Mouse (Mus musculus) monocyte, adult 5-6 weeks (primary cell): ENCODE measurements around the gene Marveld2. TPM values are rescaled to one million over a fixed set of nuclear protein-coding genes. Genes with fewer than 3 reads are reported as not detected.

Experiments used
- ATAC-seq: fragments of 153-309, 156-312 bp; replicated peaks from 2 replicates; pipeline ENCODE4 v1.8.0; 2017; ENCODE audit warnings: mild to moderate bottlenecking; ENCODE audit not compliant: low TSS enrichment, insufficient number of reproducible peaks, severe bottlenecking, poor library complexity, low FRiP score
- total RNA-seq: library from RNA; stranded (forward); fragments of 200-1000, 200-491, 200-594 nt; gene quantifications from 3 replicates; pipeline ENCODE4 v1.2.3, GENCODE M21; 2017

Marveld2 gene
- total RNA-seq = 0.86 to 3.1 TPM (median 2.8 TPM) in 3 replicates

DNA sequence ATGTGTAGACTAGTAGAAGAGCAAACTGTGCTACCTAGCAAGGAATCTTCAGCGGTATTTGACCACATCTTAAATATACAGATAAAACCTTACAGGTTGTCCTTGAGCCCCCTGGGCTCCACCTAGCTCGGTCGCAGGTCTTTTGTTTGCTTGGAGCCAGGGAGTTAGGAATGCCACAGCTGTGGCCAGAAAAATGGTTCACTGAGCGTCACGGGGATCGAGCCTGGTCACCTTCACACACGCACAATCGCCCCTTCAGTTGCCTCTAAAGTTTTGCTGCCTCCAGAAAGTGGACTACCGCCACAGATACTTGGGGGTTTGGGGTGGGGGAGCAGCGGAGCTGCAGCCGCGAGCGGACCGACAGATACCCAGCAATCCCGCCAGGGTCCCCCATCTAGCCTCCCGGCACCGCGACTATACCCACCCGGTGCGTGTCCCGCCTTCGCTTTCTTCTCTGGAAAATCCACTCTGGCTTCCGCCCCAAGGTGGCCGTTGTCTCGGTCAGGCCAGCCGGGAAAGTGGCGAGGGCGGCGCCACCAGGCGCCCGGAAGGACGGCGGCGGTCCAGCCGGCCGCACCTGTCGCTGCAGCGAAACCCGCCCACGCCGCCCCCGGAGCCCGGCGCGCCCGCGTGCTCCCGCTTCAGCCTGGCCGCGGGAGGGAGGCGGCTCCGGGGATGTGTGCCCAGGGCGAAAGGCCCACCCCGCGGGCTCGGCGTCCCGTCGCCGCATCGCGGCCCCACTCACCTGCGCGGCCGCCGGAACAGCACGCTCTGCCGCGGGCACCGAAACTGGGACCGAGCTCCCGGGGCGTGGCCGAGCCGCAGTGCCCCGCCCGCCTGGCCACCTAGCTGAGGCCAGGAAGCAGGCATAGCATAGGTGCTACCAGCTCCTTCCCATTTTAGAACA lies at the start of gene Marveld2:
Marveld2 (minus strand) TSS at position 791 of the 907 bp plus-strand sequence.
- 0 out of 2 replicates have a peak, but pooled peaks have one; percentile 31 for ATAC-seq

DNA sequence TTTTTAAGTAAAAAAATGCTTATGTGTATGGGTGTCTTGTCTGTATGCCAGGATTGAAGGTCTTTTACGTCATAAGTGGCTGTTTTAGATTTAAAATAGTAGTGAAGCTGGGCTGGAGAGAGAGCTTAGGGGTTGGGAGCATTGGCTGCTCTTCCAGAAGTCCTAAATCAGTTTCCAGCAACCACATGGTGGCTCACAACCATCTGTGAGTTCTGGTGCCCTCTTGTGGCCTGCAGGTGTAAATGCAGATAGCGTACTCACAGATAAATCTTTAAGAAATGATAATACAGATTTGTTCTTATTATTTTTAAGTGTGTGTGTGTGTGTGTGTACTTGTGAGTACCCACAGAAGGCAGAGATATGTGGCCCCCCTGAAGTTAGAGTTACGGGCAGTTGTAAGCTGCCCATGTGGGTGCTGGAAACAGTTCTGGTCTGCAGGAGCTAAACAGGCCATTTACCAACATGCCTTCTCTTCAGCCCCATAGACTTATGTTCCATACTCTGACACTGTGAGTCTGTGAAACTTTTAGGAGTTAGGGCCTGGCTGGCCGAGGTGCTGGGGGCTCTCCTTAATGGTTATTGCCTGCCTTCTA lies 43.2 kb upstream of the Marveld2 start:
- ATAC-seq = peak; percentile 63; the same call in 1 of the 2 replicates

DNA sequence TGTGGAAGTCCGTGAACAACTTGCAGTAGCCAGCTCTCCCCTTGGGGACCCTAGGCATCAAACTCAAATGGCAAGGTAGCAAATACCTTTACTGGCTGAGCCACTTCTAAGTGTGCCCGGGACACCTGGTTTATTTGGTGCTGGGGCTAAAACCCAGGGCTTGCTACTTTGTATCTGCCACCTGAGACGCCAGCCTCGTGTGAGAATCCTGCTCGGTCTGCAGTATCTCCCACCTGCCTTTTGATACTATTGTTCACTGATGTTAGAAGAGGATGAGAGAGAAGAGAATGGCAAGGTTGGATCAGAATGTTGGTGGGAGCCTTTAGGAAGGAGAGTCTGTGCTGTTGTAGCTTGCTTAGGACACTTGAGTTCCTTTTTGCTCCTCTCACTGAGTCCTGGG lies 41.3 kb upstream of the Marveld2 start:
- no peak for ATAC-seq

DNA sequence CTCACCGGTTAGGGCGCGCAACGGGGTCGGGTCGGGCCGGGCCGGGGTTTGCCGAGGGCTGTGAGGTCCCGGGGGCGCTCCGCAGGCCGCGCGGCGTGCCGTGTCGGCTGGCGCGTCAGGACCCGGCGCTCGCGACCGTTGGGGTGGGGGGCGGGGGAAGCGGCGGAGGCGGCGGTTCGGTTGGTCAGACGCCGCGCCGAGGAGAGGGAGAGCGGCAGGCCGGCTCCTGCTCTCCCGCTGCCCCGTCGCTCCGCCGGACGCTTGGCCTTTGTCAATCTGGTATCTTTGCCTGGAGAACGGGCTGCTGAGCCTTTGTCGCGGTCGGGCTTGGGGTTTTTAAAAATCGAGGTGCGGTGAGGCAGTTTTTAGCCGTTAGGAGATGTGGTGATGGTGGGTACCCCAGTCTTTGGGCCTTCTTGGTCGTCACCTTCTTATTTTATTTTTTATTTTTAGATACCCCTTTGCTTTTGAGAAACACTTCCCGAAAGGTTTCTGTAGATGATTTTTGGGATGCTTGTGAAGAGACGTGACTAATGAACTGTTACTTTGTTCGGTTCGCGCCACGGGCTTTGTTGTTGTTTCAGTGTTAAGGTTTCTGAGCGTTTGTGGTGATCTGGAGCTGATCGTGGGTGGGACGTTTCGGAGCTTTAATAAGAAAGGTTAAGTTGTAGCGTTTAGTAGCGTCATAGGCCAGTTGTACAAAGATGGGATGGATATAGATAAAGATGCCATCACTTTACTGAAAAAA lies 34.8 kb upstream of the Marveld2 start, which contains the start of gene Taf9:
Taf9 (plus strand) TSS at position 141 of the 748 bp plus-strand sequence.
- ATAC-seq = peak; percentile 10; the same call in 1 of the 2 replicates

DNA sequence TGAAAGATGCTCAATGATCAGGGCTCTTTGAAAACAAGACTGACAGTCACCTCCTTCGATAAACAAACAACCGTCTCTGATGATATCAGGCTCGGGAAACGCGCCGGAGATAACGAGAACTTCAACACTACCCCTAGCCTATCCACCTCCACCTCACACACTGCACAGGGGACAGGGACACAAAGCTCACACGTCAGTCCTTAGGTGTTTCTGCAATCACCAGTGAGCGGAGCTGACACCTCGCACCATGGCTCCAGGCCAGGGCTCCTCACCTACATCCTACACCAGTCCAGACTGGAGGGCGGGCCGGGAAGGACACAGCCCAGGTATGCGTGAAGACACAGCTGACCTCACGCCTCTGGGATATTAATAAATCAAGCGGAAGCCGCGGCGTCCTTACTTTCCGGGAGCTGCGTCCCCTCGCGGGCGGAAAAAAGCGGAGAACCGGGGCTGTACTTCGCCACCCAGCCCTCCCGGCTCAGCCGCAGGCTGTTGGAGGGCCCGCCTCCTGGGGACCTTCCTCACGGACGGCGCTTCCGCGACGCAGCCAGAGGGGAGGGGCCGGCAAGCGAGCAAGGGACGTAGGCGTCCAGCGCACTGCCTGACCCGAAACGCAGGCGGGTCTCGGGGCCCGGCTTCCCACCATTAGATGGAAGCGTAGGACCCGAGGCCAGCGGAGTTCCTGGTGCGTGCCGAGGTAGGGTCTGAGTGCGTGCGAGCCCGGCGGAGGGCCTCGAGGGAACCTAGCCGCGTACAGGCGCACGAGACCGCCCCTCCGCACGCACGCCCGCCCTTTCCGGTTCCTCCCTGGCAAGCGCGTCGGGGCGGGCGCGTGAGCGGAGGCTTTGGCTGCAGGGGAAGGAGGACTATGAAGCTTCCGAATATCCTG lies 34.0 kb upstream of the Marveld2 start, which contains the start of the genes Ak6 and Rad17:
Ak6 (plus strand) TSS at position 430 of the 889 bp plus-strand sequence.
Rad17 (minus strand) TSS at position 502 of the 889 bp plus-strand sequence.
- ATAC-seq = peak; percentile 89

DNA sequence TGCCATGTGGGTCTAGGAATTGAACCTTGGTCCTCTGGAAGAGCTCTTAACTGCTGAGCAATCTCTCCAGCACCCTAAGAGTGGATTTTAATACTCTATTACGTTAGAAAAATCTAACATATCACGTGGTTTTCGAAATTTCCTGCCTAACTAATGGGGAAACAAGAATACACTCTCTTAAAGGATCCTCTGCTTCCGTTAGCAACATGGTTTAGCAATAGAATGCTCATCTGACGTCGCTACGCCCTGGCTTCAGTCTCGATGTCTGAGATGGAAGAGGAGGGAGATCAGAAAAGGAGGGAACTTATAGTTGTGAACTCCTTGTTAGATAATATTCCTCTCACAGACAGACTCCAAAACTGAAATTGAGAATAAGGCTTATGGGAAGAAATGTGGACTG lies 31.5 kb upstream of the Marveld2 start:
- ATAC-seq = no peak

DNA sequence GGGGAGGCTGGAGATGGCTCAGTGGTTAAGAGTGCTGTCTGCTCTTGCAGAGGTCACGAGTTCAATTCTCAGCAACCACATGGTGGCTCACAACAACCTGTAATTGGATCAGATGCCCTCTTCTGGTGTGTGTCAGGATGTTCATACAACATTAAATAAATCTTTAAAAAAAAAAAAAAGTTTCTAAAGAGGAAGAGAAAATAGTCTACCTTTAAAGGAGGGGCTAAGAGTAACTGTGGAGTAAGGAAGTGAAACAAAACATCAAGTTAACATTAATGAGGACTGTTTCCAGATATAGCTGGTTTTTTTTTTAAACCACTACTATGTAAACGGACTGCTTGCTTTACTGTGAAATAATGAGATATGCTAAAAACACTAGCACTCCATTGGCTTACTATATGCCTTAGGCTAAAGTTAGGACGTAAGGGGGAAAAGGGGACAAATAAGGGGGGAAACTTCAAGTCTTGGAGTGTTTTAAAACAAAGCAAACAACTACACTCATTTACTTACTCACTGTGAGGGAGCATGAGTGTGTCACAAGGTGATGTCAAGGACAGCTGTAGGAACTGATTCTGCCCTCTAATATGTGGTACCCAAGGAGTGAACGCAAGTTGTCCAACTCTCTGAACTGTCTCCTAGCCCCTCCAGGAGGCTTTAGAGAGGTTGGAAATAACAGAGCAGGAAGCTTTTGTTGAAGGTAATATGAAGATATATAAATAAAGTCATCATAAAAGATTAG lies 25.9 kb upstream of the Marveld2 start:
- ATAC-seq = peak; percentile 87

DNA sequence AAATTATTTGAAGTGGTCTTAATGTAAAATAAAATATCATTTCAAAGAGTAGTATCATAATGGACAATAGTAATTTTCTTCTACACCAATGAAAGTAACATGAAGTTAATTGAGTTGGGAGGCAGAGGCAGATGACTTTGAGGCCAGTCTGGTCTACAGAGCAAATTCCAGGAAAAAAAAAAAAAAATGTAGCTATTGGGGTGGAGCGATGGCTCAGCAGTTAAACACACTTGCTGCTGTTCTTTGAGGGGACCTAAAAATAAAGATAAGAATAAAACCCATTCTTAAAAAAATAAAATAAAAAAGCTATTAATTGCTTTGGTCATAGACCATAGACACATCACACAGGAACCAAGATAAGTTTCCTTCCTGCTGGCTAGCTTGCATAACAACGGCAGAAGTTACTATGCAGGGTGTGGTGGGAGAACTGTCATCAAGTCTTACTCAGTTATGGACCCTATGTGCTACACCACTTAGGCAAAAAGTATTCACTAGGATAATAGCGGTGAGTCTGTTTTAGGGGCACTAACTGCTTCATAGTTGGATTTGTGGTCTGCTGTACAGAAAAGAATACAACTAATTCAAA lies 17.4 kb upstream of the Marveld2 start:
- ATAC-seq = no peak

DNA sequence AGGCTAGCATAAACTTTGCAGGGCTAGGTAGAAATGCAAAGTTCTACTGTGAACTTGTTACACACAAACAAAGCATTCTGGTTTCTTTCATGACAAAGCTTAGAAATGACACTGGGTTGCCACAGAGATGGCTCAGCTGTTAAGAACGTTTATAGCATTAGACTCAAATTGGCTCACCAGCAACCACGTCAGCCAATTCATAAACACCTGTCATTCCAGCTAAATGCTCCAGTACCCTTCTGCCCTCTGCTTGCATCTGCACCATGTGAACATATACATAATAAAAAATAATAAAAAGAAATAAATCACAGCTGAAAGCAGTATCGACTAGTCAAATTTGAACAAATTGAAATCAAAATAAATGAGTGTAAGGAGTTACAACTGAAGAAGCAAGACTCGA lies 5.5 kb upstream of the Marveld2 start:
- ATAC-seq = no peak

DNA sequence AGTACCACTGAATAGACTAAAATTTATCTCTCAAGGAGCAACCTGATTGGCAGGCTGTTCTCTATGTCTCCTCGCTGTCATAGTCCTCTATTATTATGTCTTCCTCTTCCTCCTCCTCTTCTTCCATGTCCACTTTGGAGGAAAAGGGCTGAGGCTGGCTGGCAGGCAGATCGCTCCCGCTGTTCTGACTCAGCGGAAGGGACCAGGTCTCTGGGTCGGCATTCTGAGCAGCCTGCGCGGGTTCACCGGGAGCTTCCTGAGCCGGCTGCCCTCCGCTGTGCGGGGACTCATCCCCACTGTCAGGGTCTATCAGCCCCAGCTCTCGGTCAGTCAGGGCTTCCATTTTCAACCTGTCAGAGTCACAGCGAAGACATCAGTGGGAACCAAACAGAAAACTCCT lies 812 bp upstream of the Marveld2 start:
- ATAC-seq = no peak

DNA sequence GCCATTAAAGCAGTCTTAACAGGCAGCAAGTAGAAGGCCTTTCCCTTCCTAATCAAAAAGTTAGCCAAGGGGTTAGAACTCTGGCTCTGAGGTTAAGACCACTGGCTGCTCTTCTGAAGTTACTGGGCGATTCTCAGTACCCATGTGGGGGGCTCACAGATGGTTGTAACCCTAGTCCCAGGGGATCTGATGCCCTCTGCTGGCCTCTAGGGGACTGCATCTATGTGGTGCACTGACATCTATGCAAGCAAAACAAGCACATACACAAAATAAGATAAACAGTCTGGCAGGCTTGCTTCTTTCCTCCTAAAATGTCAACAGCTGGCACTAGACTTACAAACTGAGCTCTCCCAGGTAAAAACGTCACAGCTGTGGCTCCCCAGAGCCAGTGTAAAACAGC lies 3.9 kb downstream of the Marveld2 start:
- ATAC-seq = no peak

DNA sequence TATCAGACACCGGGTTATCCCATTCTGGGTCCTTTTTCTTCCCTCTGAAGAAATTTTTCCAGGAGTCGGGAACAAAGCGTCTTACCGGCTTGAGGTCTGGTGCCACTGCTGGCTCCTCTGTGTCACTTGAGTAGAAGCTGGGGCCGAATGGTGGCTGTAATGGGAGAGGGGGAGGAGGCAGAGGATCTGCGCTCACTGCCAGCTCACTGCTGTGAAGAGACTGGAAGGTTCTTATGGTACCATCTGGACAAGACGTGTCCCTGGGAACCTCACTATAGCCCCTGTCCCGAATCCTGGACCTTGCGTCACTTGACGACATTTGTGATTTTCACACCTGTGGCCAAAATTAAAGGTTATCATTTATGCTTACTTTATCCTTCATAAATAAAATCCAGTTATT lies 4.5 kb downstream of the Marveld2 start:
- no peak for ATAC-seq

DNA sequence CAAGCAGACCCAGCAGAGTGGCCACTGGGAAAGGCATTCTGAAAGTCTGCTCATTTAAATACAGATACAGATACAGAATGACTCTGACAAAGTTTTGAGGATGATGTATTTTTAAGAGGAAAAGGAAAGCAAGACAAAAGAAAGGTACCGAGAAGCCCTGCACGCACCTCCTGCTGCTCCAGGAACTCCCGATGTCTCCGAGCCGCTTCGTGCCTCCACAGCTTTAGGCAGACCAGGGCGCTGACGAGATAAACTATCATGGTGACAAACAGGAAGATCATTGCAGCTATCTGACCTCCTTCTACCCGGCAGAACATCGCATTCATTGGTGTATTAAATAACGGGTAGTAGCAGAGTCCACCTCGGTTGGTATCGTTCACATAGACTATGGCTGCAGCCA lies 5.5 kb downstream of the Marveld2 start:
- no peak for ATAC-seq

DNA sequence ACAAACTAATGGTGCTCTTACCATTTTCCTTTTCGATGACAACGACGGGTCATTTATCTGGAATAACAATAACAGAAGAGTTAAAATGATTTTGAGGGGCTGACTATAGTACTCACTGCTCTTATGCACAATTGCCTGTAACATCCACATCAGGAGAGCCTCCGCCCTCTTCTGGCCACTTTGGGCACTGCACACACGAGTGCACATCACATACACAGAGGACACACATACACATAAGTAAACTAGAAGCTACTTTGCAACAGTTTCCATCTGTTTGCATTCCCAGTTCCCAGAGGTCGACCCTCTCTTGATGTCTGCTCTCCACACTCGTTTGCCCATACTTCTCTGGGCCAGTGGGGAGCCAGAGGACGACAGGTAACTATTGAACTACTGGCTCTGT lies 9.0 kb downstream of the Marveld2 start:
- ATAC-seq = no peak

DNA sequence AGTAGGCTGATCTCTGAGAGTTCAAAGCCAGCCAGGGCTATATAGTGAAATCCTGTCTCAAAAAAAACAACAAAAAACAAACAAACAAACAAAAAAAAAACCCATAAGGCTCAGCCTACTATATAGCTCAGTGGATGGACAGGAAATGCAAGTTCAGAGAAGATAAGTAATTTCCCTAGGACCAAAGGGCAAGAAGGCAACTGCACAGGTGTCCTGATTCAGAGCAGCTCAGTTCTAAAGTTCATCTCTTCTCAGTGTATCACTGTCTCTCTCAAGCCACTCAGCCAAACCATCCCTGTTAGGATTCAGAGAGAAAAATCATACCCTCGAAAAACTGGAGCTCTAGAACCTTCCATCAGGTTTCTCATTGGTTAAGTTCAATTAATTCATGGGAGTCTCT lies 10.9 kb downstream of the Marveld2 start:
- ATAC-seq = no peak

DNA sequence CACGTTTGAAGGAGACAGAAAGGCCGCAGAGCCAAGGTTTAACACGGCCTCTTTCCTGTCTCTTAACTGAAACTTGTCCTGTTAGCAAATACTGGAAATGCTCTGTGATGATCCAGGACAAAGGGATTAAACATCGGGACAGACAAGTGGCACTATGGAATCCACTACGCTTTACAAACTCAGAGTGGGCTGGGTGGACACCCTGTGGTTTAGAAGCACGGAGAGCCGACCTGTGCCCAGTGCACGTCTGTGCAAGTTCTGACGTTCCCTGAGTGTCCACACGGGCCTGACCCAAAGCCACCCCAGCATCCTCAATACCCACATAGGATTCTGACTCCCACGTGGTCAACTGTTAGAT lies 13.1 kb downstream of the Marveld2 start:
- no peak for ATAC-seq

DNA sequence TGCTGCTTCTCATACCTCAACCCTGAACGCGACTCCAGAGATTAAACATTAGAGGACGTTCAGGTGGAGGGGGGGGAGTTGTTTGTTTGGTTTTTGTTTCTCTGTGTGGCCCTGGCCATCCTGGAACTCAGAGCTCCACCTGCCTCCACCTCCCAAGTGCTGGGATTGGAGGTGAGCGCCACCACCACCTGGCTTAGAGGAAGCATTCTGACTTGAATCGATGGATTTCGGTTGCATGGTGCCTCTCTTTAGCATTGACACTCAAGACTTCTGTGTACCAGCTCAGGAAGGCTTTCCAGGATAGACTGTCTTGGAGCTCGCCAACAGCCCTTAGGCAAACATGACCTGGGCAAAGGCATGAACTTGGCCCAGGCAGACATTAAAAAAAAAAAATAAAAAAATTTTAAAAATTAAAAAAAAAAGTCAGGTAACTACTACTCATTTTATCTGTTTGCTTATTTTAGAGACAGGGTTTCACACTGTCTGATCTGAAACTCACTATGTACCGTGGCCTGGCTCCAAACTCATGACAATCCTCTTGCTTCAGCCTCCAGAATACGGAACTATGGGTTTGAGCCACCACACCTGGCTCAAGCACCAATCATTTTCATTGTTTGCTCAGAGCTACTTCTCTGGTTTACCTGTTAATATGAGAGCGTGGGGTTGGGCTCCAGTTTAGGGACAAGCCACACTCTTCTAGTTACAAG lies 13.6 kb downstream of the Marveld2 start:
- no peak for ATAC-seq
